Mouse (Mus musculus) CD4-positive, CD25-positive, alpha-beta regulatory T cell, adult 4 months (primary cell): ENCODE measurements around the gene Bmp2k. TPM values are rescaled to one million over a fixed set of nuclear protein-coding genes. Genes with fewer than 3 reads are reported as not detected.

Source experiments
- ATAC-seq: one replicate; pipeline ENCODE4 v1.8.0; 2017
- polyA plus RNA-seq, 2 experiments: library from polyadenylated mRNA; unstranded; fragments of 100-300 nt; shearing (Covaris generic); gene quantifications; one replicate each; pipeline ENCODE4 v1.2.1; 2017

The Bmp2k gene
- polyA plus RNA-seq, 2 experiments from 2014 or later: 17.8 to 25.5 TPM

GRCm38 (mm10) chr5:97108333-97108732 is 110.8 kb downstream of the Bmp2k start:
- ATAC-seq: no peak

GRCm38 (mm10) chr5:97110133-97110532 is 112.6 kb downstream of the Bmp2k start:
- no peak for ATAC-seq

GRCm38 (mm10) chr5:97110697-97111096 is 113.2 kb downstream of the Bmp2k start:
- no peak for ATAC-seq

- ATAC-seq: peak; percentile 89
Measured at GRCm38 (mm10) chr5:97111207-97111910, 113.9 kb downstream of the Bmp2k start, which contains the start of gene Paqr3. Gene Paqr3, minus strand, starts transcription at chr5:97111596.

- no peak for ATAC-seq
Measured at GRCm38 (mm10) chr5:97124977-97125376, 127.5 kb downstream of the Bmp2k start.

GRCm38 (mm10) chr5:97125459-97125970 is 128.0 kb downstream of the Bmp2k start:
- no peak for ATAC-seq

GRCm38 (mm10) chr5:97126005-97126404 is 128.5 kb downstream of the Bmp2k start:
- no peak for ATAC-seq

- no peak for ATAC-seq
Measured at GRCm38 (mm10) chr5:97127284-97127683, 129.8 kb downstream of the Bmp2k start.

- peak; percentile 53 for ATAC-seq
Measured at GRCm38 (mm10) chr5:97128242-97129226, 131.0 kb downstream of the Bmp2k start.

- no peak for ATAC-seq
Measured at GRCm38 (mm10) chr5:97129589-97129988, 132.1 kb downstream of the Bmp2k start.

GRCm38 (mm10) chr5:97135331-97135730 is 137.8 kb downstream of the Bmp2k start:
- no peak for ATAC-seq

Other genes with a start within 250 kb of the Bmp2k start
- under 1 TPM; 0.62 to 0.81 TPM for gene Anxa3, start 204.3 kb upstream of the Bmp2k start, polyA plus RNA-seq
- gene Paqr3, start 113.9 kb downstream of the Bmp2k start, polyA plus RNA-seq: 1 to 10 TPM; 1.5 to 1.7 TPM